Comparison of ENCODE assay signal across 8 mouse cellular contexts in the genomic region with DNA sequence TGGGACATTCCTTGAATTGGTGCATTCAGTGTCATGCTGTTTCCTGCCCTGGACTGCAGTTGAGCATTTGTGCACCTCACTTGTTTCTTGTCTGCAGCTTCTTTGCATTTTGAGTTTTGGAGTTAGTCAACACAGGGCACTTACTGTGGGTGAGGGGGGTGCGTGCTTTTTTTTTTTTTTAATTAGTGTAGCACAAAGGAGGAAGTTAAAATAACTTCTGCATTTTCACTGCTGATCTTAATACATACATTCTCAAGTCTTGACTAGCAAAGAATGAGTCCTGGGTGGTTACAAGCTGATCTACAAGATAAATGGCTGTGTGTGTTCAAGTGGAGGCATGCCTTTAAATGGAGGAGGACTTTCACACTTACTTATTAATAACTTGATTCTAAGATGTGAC. TPM values are rescaled to one million over a fixed set of nuclear protein-coding genes. Genes with fewer than 3 reads are reported as not detected.
DNase-seq lines count a peak whose midpoint lies in the region; ATAC-seq and TF ChIP-seq lines count a peak whose summit lies in the region.

No protein-coding gene starts in this region.

- DNase-seq in lung, postnatal 0 days (ENCODE audit: low spot score), result no peak
- no peak for DNase-seq in lung, postnatal 10 days
- DNase-seq in limb, embryonic 14.5 days (ENCODE audit: low spot score), result no peak
- DNase-seq in cerebellum, adult 9-10 months, result no peak
- no peak for DNase-seq in cerebellum, postnatal 36 days
- no peak for DNase-seq in ovary, adult 18-20 months (ENCODE audit: low spot score)

- H3K36me3 ChIP-seq in lung, postnatal 0 days (ENCODE audit: insufficient read depth, low read length), result no peaks in the 10 kb centered on the region
- peaks cover 4% of the 10 kb centered on the region; the same call in 1 of the 2 replicates for H3K36me3 ChIP-seq in limb, embryonic 14.5 days (ENCODE audit: control insufficient read depth, insufficient read depth, low read length)
- H3K36me3 ChIP-seq in stomach, embryonic 14.5 days (ENCODE audit: control insufficient read depth, insufficient read depth, low read length), result no peaks in the 10 kb centered on the region

- no peak for TF ChIP-seq CTCF in lung, postnatal 0 days (IDR thresholded peaks at IDR 0.05)
- no peak for TF ChIP-seq CTCF in embryonic fibroblast, embryonic 13.5 days (IDR thresholded peaks at IDR 0.05; ENCODE audit: borderline replicate concordance, insufficient read depth, low read length)

- peak overlapping the region; percentile 80 for H3K4me2 ChIP-seq in lung, postnatal 0 days (replicated peaks; ENCODE audit: low read depth, low read length)
- H3K4me2 ChIP-seq in limb, embryonic 14.5 days (replicated peaks; ENCODE audit: low read depth, low read length, severe bottlenecking), result peak overlapping the region; percentile 74
- H3K4me2 ChIP-seq in stomach, embryonic 14.5 days (replicated peaks; ENCODE audit: low read depth, low read length), result peak overlapping the region; percentile 79

- peak overlapping the region; percentile 95 for H3K4me3 ChIP-seq in lung, postnatal 0 days (ENCODE audit: low read depth, low read length)
- peak overlapping the region; percentile 98 for H3K4me3 ChIP-seq in embryonic fibroblast, embryonic 13.5 days (ENCODE audit: insufficient read depth, low read length)
- peak overlapping the region; percentile 99 for H3K4me3 ChIP-seq in limb, embryonic 14.5 days (replicated peaks; ENCODE audit: low read length)
- H3K4me3 ChIP-seq in stomach, embryonic 14.5 days (ENCODE audit: low read depth, low read length), result peak overlapping the region; percentile 76

- TF ChIP-seq POLR2A in embryonic fibroblast, embryonic 13.5 days (IDR thresholded peaks at IDR 0.05; ENCODE audit: low read depth, low read length), result no peak
- TF ChIP-seq POLR2A in limb, embryonic 14.5 days (IDR thresholded peaks at IDR 0.05; ENCODE audit: borderline replicate concordance, extremely low read depth, insufficient read depth, insufficient read length), result no peak

- WGBS in lung, postnatal 0 days, result 29% methylated on average over 1 of the region's 1 CpGs
- 77% methylated on average over 1 of the region's 1 CpGs for WGBS in limb, embryonic 14.5 days
- WGBS in stomach, embryonic 14.5 days, result 59% methylated on average over 1 of the region's 1 CpGs

- no peaks in the 10 kb centered on the region for H3K27me3 ChIP-seq in lung, postnatal 0 days (replicated peaks; ENCODE audit: insufficient read depth, low read length)
- H3K27me3 ChIP-seq in limb, embryonic 14.5 days (ENCODE audit: control insufficient read depth, insufficient read depth, low read length), result no peaks in the 10 kb centered on the region
- H3K27me3 ChIP-seq in stomach, embryonic 14.5 days (ENCODE audit: control insufficient read depth, insufficient read depth, low read length), result no peaks in the 10 kb centered on the region

- ATAC-seq in lung, postnatal 0 days, result no peak
- no peak for ATAC-seq in limb, embryonic 14.5 days (ENCODE audit: low FRiP score, low read depth)
- ATAC-seq in stomach, embryonic 14.5 days (ENCODE audit: insufficient number of reproducible peaks, insufficient read depth, low FRiP score, low read depth), result no peak

- H3K9ac ChIP-seq in lung, postnatal 0 days (replicated peaks; ENCODE audit: low read depth), result peak overlapping the region; percentile 23; the same call in 1 of the 2 replicates
- H3K9ac ChIP-seq in limb, embryonic 14.5 days (ENCODE audit: low read depth, low read length, severe bottlenecking), result peak overlapping the region; percentile 89; the same call in 1 of the 2 replicates
- H3K9ac ChIP-seq in stomach, embryonic 14.5 days (replicated peaks; ENCODE audit: low read depth, low read length), result peak overlapping the region; percentile 94

- H3K27ac ChIP-seq in lung, postnatal 0 days (ENCODE audit: low read length), result peak overlapping the region; percentile 96; the same call in 1 of the 2 replicates
- H3K27ac ChIP-seq in embryonic fibroblast, embryonic 13.5 days (ENCODE audit: insufficient read depth, low read length), result peak overlapping the region; percentile 77; the same call in 1 of the 2 replicates
- H3K27ac ChIP-seq in limb, embryonic 14.5 days (replicated peaks; ENCODE audit: low read depth, low read length), result no peak overlapping the region
- H3K27ac ChIP-seq in stomach, embryonic 14.5 days (ENCODE audit: low read length), result peak overlapping the region; percentile 30; the same call in 1 of the 2 replicates

- no peaks in the 10 kb centered on the region for H3K9me3 ChIP-seq in lung, postnatal 0 days (ENCODE audit: low read length)
- H3K9me3 ChIP-seq in limb, embryonic 14.5 days (ENCODE audit: control insufficient read depth, low read length), result no peaks in the 10 kb centered on the region
- H3K9me3 ChIP-seq in stomach, embryonic 14.5 days (ENCODE audit: control insufficient read depth, low read depth, low read length), result no peaks in the 10 kb centered on the region

- peaks cover 16% of the 10 kb centered on the region; the same call in 1 of the 2 replicates for H3K4me1 ChIP-seq in lung, postnatal 0 days (ENCODE audit: insufficient read depth, low read depth, low read length)
- peaks cover 11% of the 10 kb centered on the region; the same call in 1 of the 2 replicates for H3K4me1 ChIP-seq in embryonic fibroblast, embryonic 13.5 days (ENCODE audit: control insufficient read depth, insufficient read depth, low read length)
- H3K4me1 ChIP-seq in limb, embryonic 14.5 days (ENCODE audit: control insufficient read depth, insufficient read depth, low read length), result peaks cover 20% of the 10 kb centered on the region
- peaks cover 28% of the 10 kb centered on the region for H3K4me1 ChIP-seq in stomach, embryonic 14.5 days (ENCODE audit: control insufficient read depth, insufficient read depth, low read length)

- TF ChIP-seq EP300 in lung, postnatal 0 days (IDR thresholded peaks at IDR 0.05), result no peak

RNA-seq across cellular contexts. Expression of gene Arpc2, which starts 2.3 kb away (rescaled TPM):
- 465 and 473 TPM in 2 replicates for polyA plus RNA-seq in lung, postnatal 0 days (2015; fragmentation: Nextera tagmentation; extraction: Ambion mirVana)
- 446 and 515 TPM in 2 replicates for polyA plus RNA-seq in embryonic fibroblast, embryonic 13.5 days (2011; ENCODE audit: insufficient read length, low read depth, missing spikeins)
- polyA plus RNA-seq in limb, embryonic 14.5 days (2012; rRNA removed), result 193 and 230 TPM in 2 replicates
- 344 and 345 TPM in 2 replicates for polyA plus RNA-seq in limb, embryonic 14.5 days (2014; fragmentation: Nextera tagmentation; extraction: Ambion mirVana)
- polyA plus RNA-seq in stomach, embryonic 14.5 days (2014; fragmentation: Nextera tagmentation; extraction: Ambion mirVana), result 406 and 429 TPM in 2 replicates

RNA-seq across cellular contexts. Expression of gene Gpbar1, which starts 40.2 kb away (rescaled TPM):
- polyA plus RNA-seq in lung, postnatal 0 days (2015; fragmentation: Nextera tagmentation; extraction: Ambion mirVana), result 0.18 and 0.30 TPM in 2 replicates
- 0.92 and 1.3 TPM in 2 replicates for polyA plus RNA-seq in embryonic fibroblast, embryonic 13.5 days (2011; ENCODE audit: insufficient read length, low read depth, missing spikeins)
- polyA plus RNA-seq in limb, embryonic 14.5 days (2012; rRNA removed), result not detected in 2 replicates
- polyA plus RNA-seq in limb, embryonic 14.5 days (2014; fragmentation: Nextera tagmentation; extraction: Ambion mirVana), result 0.25 and 0.34 TPM in 2 replicates
- 3.5 and 4.1 TPM in 2 replicates for polyA plus RNA-seq in stomach, embryonic 14.5 days (2014; fragmentation: Nextera tagmentation; extraction: Ambion mirVana)

RNA-seq across cellular contexts. Expression of gene Cxcr1, which starts 43.7 kb away (rescaled TPM):
- not detected in 2 replicates for polyA plus RNA-seq in lung, postnatal 0 days (2015; fragmentation: Nextera tagmentation; extraction: Ambion mirVana)
- not detected in 2 replicates for polyA plus RNA-seq in embryonic fibroblast, embryonic 13.5 days (2011; ENCODE audit: insufficient read length, low read depth, missing spikeins)
- not detected in 2 replicates for polyA plus RNA-seq in limb, embryonic 14.5 days (2012; rRNA removed)
- polyA plus RNA-seq in limb, embryonic 14.5 days (2014; fragmentation: Nextera tagmentation; extraction: Ambion mirVana), result not detected in 2 replicates
- polyA plus RNA-seq in stomach, embryonic 14.5 days (2014; fragmentation: Nextera tagmentation; extraction: Ambion mirVana), result not detected in 2 replicates

RNA-seq across cellular contexts. Expression of gene Aamp, which starts 46.4 kb away (rescaled TPM):
- 213 and 214 TPM in 2 replicates for polyA plus RNA-seq in lung, postnatal 0 days (2015; fragmentation: Nextera tagmentation; extraction: Ambion mirVana)
- 85.7 and 90.3 TPM in 2 replicates for polyA plus RNA-seq in embryonic fibroblast, embryonic 13.5 days (2011; ENCODE audit: insufficient read length, low read depth, missing spikeins)
- 174 and 181 TPM in 2 replicates for polyA plus RNA-seq in limb, embryonic 14.5 days (2012; rRNA removed)
- 228 and 238 TPM in 2 replicates for polyA plus RNA-seq in limb, embryonic 14.5 days (2014; fragmentation: Nextera tagmentation; extraction: Ambion mirVana)
- polyA plus RNA-seq in stomach, embryonic 14.5 days (2014; fragmentation: Nextera tagmentation; extraction: Ambion mirVana), result 240 and 261 TPM in 2 replicates

RNA-seq across cellular contexts. Expression of gene Pnkd, which starts 46.6 kb away (rescaled TPM):
- polyA plus RNA-seq in lung, postnatal 0 days (2015; fragmentation: Nextera tagmentation; extraction: Ambion mirVana), result 88.7 and 91.4 TPM in 2 replicates
- polyA plus RNA-seq in embryonic fibroblast, embryonic 13.5 days (2011; ENCODE audit: insufficient read length, low read depth, missing spikeins), result 19.6 and 21.5 TPM in 2 replicates
- polyA plus RNA-seq in limb, embryonic 14.5 days (2012; rRNA removed), result 63.9 and 70.7 TPM in 2 replicates
- 124 and 129 TPM in 2 replicates for polyA plus RNA-seq in limb, embryonic 14.5 days (2014; fragmentation: Nextera tagmentation; extraction: Ambion mirVana)
- 122 and 132 TPM in 2 replicates for polyA plus RNA-seq in stomach, embryonic 14.5 days (2014; fragmentation: Nextera tagmentation; extraction: Ambion mirVana)

Comparison
In these comparisons a context has a peak if more than half of its experiments do, and no peak if none do; other contexts are left out.
1. H3K9ac ChIP-seq: peak in every context shown above with its lines; median percentile 94 in stomach, embryonic 14.5 days; 89 in limb, embryonic 14.5 days; 23 in lung, postnatal 0 days.